Mouse (Mus musculus) heart, embryonic 15.5 days (tissue): Measurements from ENCODE around the gene Ppargc1a. TPM values are rescaled to one million over a fixed set of nuclear protein-coding genes. Genes with fewer than 3 reads are reported as not detected.

Experiments used
- ATAC-seq: fragments of 200-750 bp; cut with Nextera tagmentation; replicated peaks from 2 replicates; pipeline ENCODE4 v1.8.0; 2017; ENCODE audit warnings: low read depth, moderate TSS enrichment; ENCODE audit not compliant: insufficient number of reproducible peaks, insufficient read depth, low FRiP score
- H3K27ac ChIP-seq: fragments of 300-500 bp; sonication (generic); 2 replicates; pipeline ENCODE4 v1.5.1; 2015; ENCODE audit warnings: mild to moderate bottlenecking, inconsistent platforms
- H3K27me3 ChIP-seq: fragments of 300-500 bp; sonication (generic); 2 replicates; pipeline ENCODE4 v1.6.1; 2015; ENCODE audit warnings: inconsistent platforms
- H3K36me3 ChIP-seq: fragments of 300-500 bp; sonication (generic); 2 replicates; pipeline ENCODE4 v1.6.1; 2015; ENCODE audit warnings: mild to moderate bottlenecking, inconsistent platforms
- H3K4me1 ChIP-seq: fragments of 300-500 bp; sonication (generic); replicated peaks from 2 replicates; pipeline ENCODE4 v1.6.1; 2015; ENCODE audit warnings: inconsistent platforms
- H3K4me2 ChIP-seq: fragments of 300-500 bp; sonication (generic); 2 replicates; pipeline ENCODE4 v1.6.1; 2015; ENCODE audit warnings: inconsistent platforms, mild to moderate bottlenecking, moderate library complexity
- H3K4me3 ChIP-seq: fragments of 300-500 bp; sonication (generic); 2 replicates; pipeline ENCODE4 v1.5.1; 2015; ENCODE audit warnings: mild to moderate bottlenecking, inconsistent platforms
- H3K9ac ChIP-seq: fragments of 300-500 bp; sonication (generic); 2 replicates; pipeline ENCODE4 v1.6.1; 2015; ENCODE audit warnings: mild to moderate bottlenecking, inconsistent platforms
- H3K9me3 ChIP-seq: fragments of 300-500 bp; sonication (generic); replicated peaks from 2 replicates; pipeline ENCODE4 v1.6.1; 2016; ENCODE audit warnings: inconsistent platforms
- WGBS: fragments of 180-500 bp; shearing (Covaris S2); methylation state at CpG from one replicate; pipeline ENCODE4 v1.1.7; 2015; ENCODE audit warnings: mixed read lengths; 5-methylcytosine and 5-hydroxymethylcytosine counted together
- polyA plus RNA-seq: library from polyadenylated mRNA; unstranded; fragments of >200 nt; fragmentation: Nextera tagmentation; extraction: Ambion mirVana; gene quantifications from 2 replicates; pipeline ENCODE4 v1.2.1, GENCODE M21; 2015

Ppargc1a gene
- polyA plus RNA-seq, 1 experiment from 2014 or later: 66.0 TPM

GRCm38 (mm10) chr5:51552483-51553091, 14.9 kb downstream of the Ppargc1a start:
- peak overlapping the region; percentile 60 for H3K9ac ChIP-seq

DNA sequence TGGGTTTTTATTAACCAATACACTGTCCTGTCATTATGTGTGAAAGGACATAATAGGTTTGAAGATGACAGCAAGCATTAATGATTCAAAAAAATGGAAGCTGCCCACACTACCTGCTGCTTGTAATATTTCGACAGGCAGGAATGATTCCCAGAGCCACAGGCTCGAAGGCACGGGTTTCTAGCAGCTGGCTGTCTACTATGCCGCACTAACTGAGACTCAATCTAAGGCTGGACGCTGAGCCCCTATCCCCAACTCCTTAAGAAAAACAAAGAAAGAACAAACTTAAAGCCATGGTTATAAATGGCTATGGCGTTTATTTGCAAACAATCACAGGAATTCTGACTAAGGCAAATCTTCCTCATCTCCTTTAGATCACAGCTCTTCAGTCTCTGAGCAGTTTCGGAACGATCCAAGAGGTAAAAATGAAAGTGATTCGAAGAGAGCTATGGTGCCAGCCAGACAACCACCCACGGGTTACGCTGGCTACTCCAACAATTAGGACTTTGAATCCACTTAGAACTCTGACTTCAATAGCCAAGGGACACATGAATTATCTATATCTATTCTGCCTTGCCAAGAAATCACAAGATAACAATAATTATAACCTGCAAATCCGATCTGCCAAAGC, 15.6 kb downstream of the Ppargc1a start:
- Histone ChIP-seq H3K4me1 (peaks cover 19% of the 10 kb centered on the region), H3K4me2 (peak overlapping the region; percentile 61), H3K4me3 (peak overlapping the region; percentile 60), H3K27ac (peak overlapping the region; percentile 98), H3K9me3 (no peaks in the 10 kb centered on the region), H3K27me3 (no peaks in the 10 kb centered on the region), H3K9ac (peak overlapping the region; percentile 60), H3K36me3 (no peaks in the 10 kb centered on the region)
- no peak for ATAC-seq
- 5% methylated on average over 12 of the region's 12 CpGs for WGBS

More at GRCm38 (mm10) chr5:51552483-51553091, 14.9 kb downstream of the Ppargc1a start:
- Histone ChIP-seq H3K4me2 (peak overlapping the region; percentile 61), H3K9me3 (no peaks in the 10 kb centered on the region), H3K27ac (peak overlapping the region; percentile 98), H3K27me3 (no peaks in the 10 kb centered on the region), H3K4me3 (peak overlapping the region; percentile 60), H3K4me1 (peaks cover 18% of the 10 kb centered on the region), H3K36me3 (no peaks in the 10 kb centered on the region)
- peak; percentile 45; the same call in 1 of the 2 replicates for ATAC-seq
- WGBS: under 1% methylated on average over 24 of the region's 24 CpGs

DNA sequence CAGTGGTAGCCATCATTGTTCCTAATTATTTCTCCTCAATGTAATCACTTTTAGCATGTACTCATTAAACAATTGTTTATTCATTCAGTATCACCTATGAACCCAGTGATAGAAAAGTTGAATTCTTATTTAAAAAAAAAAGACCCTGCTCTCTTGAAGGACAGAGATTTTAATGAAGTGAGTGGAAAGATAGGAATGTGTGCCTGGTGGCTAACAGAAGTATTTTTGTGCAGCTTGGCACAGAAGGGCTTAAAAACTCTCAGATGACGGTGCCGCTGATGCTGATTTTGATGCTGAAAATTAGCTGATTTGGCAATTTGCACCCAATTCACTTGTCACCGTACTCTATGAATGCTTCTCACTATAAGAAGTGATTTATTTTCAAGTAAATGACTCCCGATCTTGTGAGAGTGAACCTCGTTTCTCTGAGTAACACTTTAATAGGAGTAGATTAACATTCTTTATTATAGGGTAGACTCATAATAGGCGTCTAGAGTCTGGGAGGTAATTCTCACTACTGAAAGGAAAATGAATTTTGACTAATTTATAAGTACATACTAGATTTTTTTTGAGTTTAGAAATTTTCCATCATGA, 20.0 kb downstream of the Ppargc1a start:
- no peaks in the 10 kb centered on the region for H3K36me3 ChIP-seq
- H3K4me2 ChIP-seq: peak overlapping the region; percentile 13; the same call in 1 of the 2 replicates
- peaks cover 44% of the 10 kb centered on the region for H3K4me1 ChIP-seq
- ATAC-seq: no peak
- WGBS: 50% methylated on average over 6 of the region's 6 CpGs
- H3K27ac ChIP-seq: peak overlapping the region; percentile 60; the same call in 1 of the 2 replicates
- no peaks in the 10 kb centered on the region for H3K9me3 ChIP-seq
- no peak overlapping the region for H3K4me3 ChIP-seq
- H3K27me3 ChIP-seq: no peaks in the 10 kb centered on the region
- H3K9ac ChIP-seq: no peak overlapping the region

- Histone ChIP-seq H3K9me3 (no peaks in the 10 kb centered on the region), H3K4me1 (peaks cover 45% of the 10 kb centered on the region), H3K4me3 (peak overlapping the region; percentile 10; the same call in 1 of the 2 replicates), H3K9ac (no peak overlapping the region), H3K27me3 (no peaks in the 10 kb centered on the region), H3K27ac (peak overlapping the region; percentile 73), H3K4me2 (peak overlapping the region; percentile 37), H3K36me3 (no peaks in the 10 kb centered on the region)
- ATAC-seq: no peak
- 45% methylated on average over 3 of the region's 3 CpGs for WGBS
Measured at GRCm38 (mm10) chr5:51546817-51547216, 20.7 kb downstream of the Ppargc1a start.

GRCm38 (mm10) chr5:51545133-51546049, 22.1 kb downstream of the Ppargc1a start:
- Histone ChIP-seq H3K4me1 (peaks cover 53% of the 10 kb centered on the region), H3K9me3 (no peaks in the 10 kb centered on the region), H3K36me3 (no peaks in the 10 kb centered on the region), H3K27ac (peak overlapping the region; percentile 73), H3K4me2 (no peak overlapping the region), H3K27me3 (no peaks in the 10 kb centered on the region), H3K4me3 (no peak overlapping the region), H3K9ac (peak overlapping the region; percentile 15; the same call in 1 of the 2 replicates)
- 51% methylated on average over 7 of the region's 7 CpGs for WGBS
- ATAC-seq: no peak

DNA sequence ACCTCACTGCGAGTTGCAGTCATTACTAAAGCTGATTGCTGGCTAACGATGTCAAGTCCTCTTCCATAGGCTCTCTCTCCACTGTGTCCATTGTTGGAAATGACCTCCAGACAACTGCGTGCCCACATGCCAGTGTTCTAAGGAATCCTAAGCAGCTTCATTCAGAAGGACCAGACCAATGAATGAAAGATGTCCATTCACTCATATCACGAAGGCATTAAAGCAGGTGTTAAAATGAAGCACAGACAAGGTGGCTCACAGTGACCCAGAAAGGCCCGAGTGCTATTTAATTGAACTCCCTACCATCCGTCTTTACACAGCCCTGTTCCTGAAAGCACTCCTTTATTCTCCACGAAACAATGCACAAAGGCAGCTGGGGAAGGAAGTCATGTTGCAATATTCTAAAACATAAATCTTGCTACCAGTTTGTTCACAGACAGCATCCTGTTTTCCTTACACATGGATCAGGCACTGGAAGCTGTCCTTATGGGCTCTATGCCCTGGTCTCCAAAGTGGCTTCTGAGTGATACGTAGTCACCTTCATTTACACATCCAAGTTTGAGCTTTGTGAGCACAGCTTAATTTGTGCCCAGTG, 23.3 kb downstream of the Ppargc1a start:
- WGBS: 32% methylated on average over 8 of the region's 8 CpGs
- Histone ChIP-seq H3K27me3 (no peaks in the 10 kb centered on the region), H3K9me3 (no peaks in the 10 kb centered on the region), H3K4me2 (no peak overlapping the region; the same call in 1 of the 2 replicates), H3K4me1 (peaks cover 56% of the 10 kb centered on the region), H3K36me3 (no peaks in the 10 kb centered on the region), H3K27ac (peak overlapping the region; percentile 65), H3K4me3 (no peak overlapping the region), H3K9ac (no peak overlapping the region)
- no peak for ATAC-seq

GRCm38 (mm10) chr5:51541557-51541956, 26.0 kb downstream of the Ppargc1a start:
- no peaks in the 10 kb centered on the region for H3K9me3 ChIP-seq
- no peak overlapping the region for H3K9ac ChIP-seq
- WGBS: 67% methylated on average over 3 of the region's 3 CpGs
- ATAC-seq: no peak
- H3K4me2 ChIP-seq: no peak overlapping the region
- peaks cover 57% of the 10 kb centered on the region for H3K4me1 ChIP-seq
- H3K27ac ChIP-seq: peak overlapping the region; percentile 47
- no peaks in the 10 kb centered on the region for H3K36me3 ChIP-seq
- no peak overlapping the region for H3K4me3 ChIP-seq
- no peaks in the 10 kb centered on the region for H3K27me3 ChIP-seq

DNA sequence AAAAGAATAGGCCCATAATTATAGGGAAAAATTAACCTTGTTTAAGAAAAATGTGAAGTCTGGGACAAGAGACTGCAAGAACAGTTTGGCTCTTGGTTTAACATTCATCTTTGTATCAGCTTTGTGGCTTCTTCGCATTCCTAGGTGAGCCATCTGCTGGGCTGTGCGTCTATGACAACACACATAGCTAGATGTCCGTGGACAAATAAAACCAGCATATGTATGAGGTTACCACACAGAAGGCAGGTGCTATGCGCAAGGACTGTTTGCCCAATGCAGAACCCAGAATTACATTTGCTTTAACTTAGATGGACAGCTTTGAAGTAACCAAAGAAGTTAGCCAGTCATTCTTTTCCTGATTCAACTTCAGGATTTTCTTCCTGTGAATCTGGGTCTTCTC, 26.7 kb downstream of the Ppargc1a start:
- 55% methylated on average over 4 of the region's 4 CpGs for WGBS
- no peak overlapping the region for H3K9ac ChIP-seq
- no peak for ATAC-seq
- peaks cover 53% of the 10 kb centered on the region for H3K4me1 ChIP-seq
- H3K4me2 ChIP-seq: no peak overlapping the region
- H3K4me3 ChIP-seq: no peak overlapping the region
- no peaks in the 10 kb centered on the region for H3K36me3 ChIP-seq
- H3K9me3 ChIP-seq: no peaks in the 10 kb centered on the region
- no peaks in the 10 kb centered on the region for H3K27me3 ChIP-seq
- peak overlapping the region; percentile 47; the same call in 1 of the 2 replicates for H3K27ac ChIP-seq

DNA sequence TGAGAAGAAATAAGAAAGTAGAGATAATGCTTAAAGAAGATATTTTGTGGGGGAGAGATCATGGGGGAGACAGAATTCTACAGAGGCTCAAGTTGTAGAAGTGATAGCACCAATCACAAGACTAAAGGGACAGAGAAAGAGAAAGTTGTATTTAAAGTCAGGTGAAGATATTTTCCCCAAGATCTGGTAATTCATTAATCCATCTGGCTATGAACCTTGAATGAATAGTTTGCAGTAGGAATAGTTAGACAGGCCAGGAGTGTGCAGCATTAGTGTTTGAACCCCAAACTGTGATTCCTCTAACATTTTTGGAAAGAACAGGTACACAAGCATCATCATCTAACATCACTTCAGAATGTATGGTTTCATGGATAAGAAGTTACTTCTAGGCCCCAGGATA, 28.0 kb downstream of the Ppargc1a start:
- Histone ChIP-seq H3K4me3 (no peak overlapping the region), H3K27me3 (no peaks in the 10 kb centered on the region), H3K9ac (no peak overlapping the region), H3K9me3 (no peaks in the 10 kb centered on the region), H3K4me1 (peaks cover 51% of the 10 kb centered on the region), H3K4me2 (no peak overlapping the region), H3K36me3 (no peaks in the 10 kb centered on the region), H3K27ac (no peak overlapping the region)
- no peak for ATAC-seq

DNA sequence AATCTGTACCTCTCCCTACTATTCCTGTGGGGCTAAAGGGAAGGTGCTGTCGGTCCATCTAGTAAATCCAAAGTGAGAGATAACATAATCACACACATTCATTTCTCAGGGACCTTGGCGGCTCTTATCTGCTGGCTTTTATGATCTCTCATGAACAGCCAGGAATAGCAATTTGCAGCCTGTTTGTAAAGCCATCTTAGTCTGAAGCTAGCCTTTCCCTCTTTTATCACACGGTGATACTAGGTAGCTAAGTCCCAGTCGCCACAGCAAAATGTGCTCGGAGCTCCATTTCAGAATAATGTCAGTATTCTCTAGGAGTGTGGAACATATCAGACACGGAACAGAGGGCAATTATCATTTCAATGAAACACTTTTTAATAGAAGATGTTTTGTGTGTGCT, 29.2 kb downstream of the Ppargc1a start:
- Histone ChIP-seq H3K4me2 (0 out of 2 replicates have a peak overlapping the region, but pooled peaks have one; percentile 13), H3K36me3 (no peaks in the 10 kb centered on the region), H3K27ac (peak overlapping the region; percentile 60)

More for the DNA sequence above, 29.2 kb downstream of the Ppargc1a start:
- Histone ChIP-seq H3K9ac (no peak overlapping the region), H3K9me3 (no peaks in the 10 kb centered on the region), H3K4me1 (peaks cover 46% of the 10 kb centered on the region), H3K27me3 (no peaks in the 10 kb centered on the region), H3K4me3 (no peak overlapping the region)
- ATAC-seq: no peak
- WGBS: 33% methylated on average over 6 of the region's 6 CpGs
